Mouse (Mus musculus): ENCODE data around the gene Rc3h2. TPM values are rescaled to one million over a fixed set of nuclear protein-coding genes. Genes with fewer than 3 reads are reported as not detected.

Gene Rc3h2
- total RNA-seq, 1 experiment, result 41.5 TPM

GRCm38 (mm10) chr2:37423671-37424070 is 968 bp upstream of the Rc3h2 start:
- no peaks in the 10 kb centered on the region for H3K9me3 ChIP-seq (ENCODE audit: control insufficient read depth, insufficient read depth, low read depth, low read length)
- TF ChIP-seq ZC3H11A (IDR thresholded peaks at IDR 0.05; ENCODE audit: borderline replicate concordance, low read depth, low read length) (no peak), HCFC1 (IDR thresholded peaks at IDR 0.05; ENCODE audit: borderline replicate concordance, insufficient read depth, low read length) (no peak), ZNF384 (IDR thresholded peaks at IDR 0.05; ENCODE audit: low read depth, low read length) (no peak), MAFK (IDR thresholded peaks at IDR 0.05; ENCODE audit: insufficient read depth, low read depth, low read length) (no peak), CHD2 (IDR thresholded peaks at IDR 0.05; ENCODE audit: low read depth, low read length) (no peak)
- in situ Hi-C loops (cut with MboI; ENCODE audit: low sequenced_read_pairs in 2 of 2, unreplicated experiment in 2 of 2), result no loop called here
- DNase-seq (ENCODE audit: low read depth, low spot score), result no peak
- no peak overlapping the region for H3K9ac ChIP-seq (ENCODE audit: insufficient read depth, low read depth, low read length, poor library complexity, severe bottlenecking)
- H3K4me1 ChIP-seq (ENCODE audit: control insufficient read depth in 2 of 2, insufficient read depth in 2 of 2, low read length in 2 of 2, poor library complexity in 1 of 2), result peaks cover 0 to 3% of the 10 kb centered on the region in 2 experiments; a peak in 1 of 4 replicates
- H3K4me3 ChIP-seq (ENCODE audit: insufficient read depth in 1 of 2, low read depth in 1 of 2, low read length in 2 of 2, poor library complexity in 1 of 2, severe bottlenecking in 1 of 2), result no peak overlapping the region
- no peak overlapping the region for H3K27ac ChIP-seq (ENCODE audit: insufficient read depth, low read depth, low read length, poor library complexity, severe bottlenecking)
- H3K36me3 ChIP-seq (ENCODE audit: control insufficient read depth, insufficient read depth, low read length, poor library complexity, severe bottlenecking), result no peaks in the 10 kb centered on the region; the same call in 1 of the 2 replicates

- TF ChIP-seq ZNF384 (IDR thresholded peaks at IDR 0.05; ENCODE audit: low read depth, low read length) (no peak), MAFK (IDR thresholded peaks at IDR 0.05; ENCODE audit: insufficient read depth, low read depth, low read length) (no peak), CHD2 (IDR thresholded peaks at IDR 0.05; ENCODE audit: low read depth, low read length) (no peak), HCFC1 (IDR thresholded peaks at IDR 0.05; ENCODE audit: borderline replicate concordance, insufficient read depth, low read length) (no peak)
- no peak for DNase-seq (ENCODE audit: low read depth, low spot score)
- H3K4me1 ChIP-seq (ENCODE audit: control insufficient read depth in 2 of 2, insufficient read depth in 2 of 2, low read length in 2 of 2, poor library complexity in 1 of 2), result peaks cover 0 to 4% of the 10 kb centered on the region in 2 experiments; a peak in 1 of 4 replicates
- H3K4me3 ChIP-seq (ENCODE audit: insufficient read depth in 1 of 2, low read depth in 1 of 2, low read length in 2 of 2, poor library complexity in 1 of 2, severe bottlenecking in 1 of 2), result peak overlapping the region; percentile 99
- H3K36me3 ChIP-seq (ENCODE audit: control insufficient read depth, insufficient read depth, low read length, poor library complexity, severe bottlenecking), result no peaks in the 10 kb centered on the region
- peak overlapping the region; percentile 100 for H3K9ac ChIP-seq (ENCODE audit: insufficient read depth, low read depth, low read length, poor library complexity, severe bottlenecking)
- H3K27ac ChIP-seq (ENCODE audit: insufficient read depth, low read depth, low read length, poor library complexity, severe bottlenecking), result no peak overlapping the region
- no peaks in the 10 kb centered on the region for H3K9me3 ChIP-seq (ENCODE audit: control insufficient read depth, insufficient read depth, low read depth, low read length)
- in situ Hi-C loops (cut with MboI; ENCODE audit: low sequenced_read_pairs in 2 of 2, unreplicated experiment in 2 of 2), result no loop called here
Measured at GRCm38 (mm10) chr2:37421903-37422302, 800 bp downstream of the Rc3h2 start.

- Histone ChIP-seq H3K4me1 (ENCODE audit: control insufficient read depth in 2 of 2, insufficient read depth in 2 of 2, low read length in 2 of 2, poor library complexity in 1 of 2) (peaks cover 0 to 2% of the 10 kb centered on the region in 2 experiments; a peak in 1 of 4 replicates), H3K9ac (ENCODE audit: insufficient read depth, low read depth, low read length, poor library complexity, severe bottlenecking) (no peak overlapping the region), H3K9me3 (ENCODE audit: control insufficient read depth, insufficient read depth, low read depth, low read length) (no peaks in the 10 kb centered on the region), H3K27ac (ENCODE audit: insufficient read depth, low read depth, low read length, poor library complexity, severe bottlenecking) (no peak overlapping the region), H3K4me3 (ENCODE audit: insufficient read depth in 1 of 2, low read depth in 1 of 2, low read length in 2 of 2, poor library complexity in 1 of 2, severe bottlenecking in 1 of 2) (no peak overlapping the region), H3K36me3 (ENCODE audit: control insufficient read depth, insufficient read depth, low read length, poor library complexity, severe bottlenecking) (peaks cover 3% of the 10 kb centered on the region; the same call in 1 of the 2 replicates)
- in situ Hi-C loops (cut with MboI; ENCODE audit: low sequenced_read_pairs in 2 of 2, unreplicated experiment in 2 of 2), result no loop called here
- TF ChIP-seq ZNF384 (IDR thresholded peaks at IDR 0.05; ENCODE audit: low read depth, low read length) (no peak), HCFC1 (IDR thresholded peaks at IDR 0.05; ENCODE audit: borderline replicate concordance, insufficient read depth, low read length) (no peak), MAFK (IDR thresholded peaks at IDR 0.05; ENCODE audit: insufficient read depth, low read depth, low read length) (no peak), CHD2 (IDR thresholded peaks at IDR 0.05; ENCODE audit: low read depth, low read length) (no peak)
- no peak for DNase-seq (ENCODE audit: low read depth, low spot score)
Measured at GRCm38 (mm10) chr2:37395539-37395938, 27.2 kb downstream of the Rc3h2 start.

GRCm38 (mm10) chr2:37382921-37383320 is 39.8 kb downstream of the Rc3h2 start:
- Histone ChIP-seq H3K36me3 (ENCODE audit: control insufficient read depth, insufficient read depth, low read length, poor library complexity, severe bottlenecking) (peaks cover 5% of the 10 kb centered on the region), H3K27ac (ENCODE audit: insufficient read depth, low read depth, low read length, poor library complexity, severe bottlenecking) (no peak overlapping the region), H3K4me1 (ENCODE audit: control insufficient read depth in 2 of 2, insufficient read depth in 2 of 2, low read length in 2 of 2, poor library complexity in 1 of 2) (no peaks in the 10 kb centered on the region), H3K9me3 (ENCODE audit: control insufficient read depth, insufficient read depth, low read depth, low read length) (no peaks in the 10 kb centered on the region), H3K4me3 (ENCODE audit: insufficient read depth in 1 of 2, low read depth in 1 of 2, low read length in 2 of 2, poor library complexity in 1 of 2, severe bottlenecking in 1 of 2) (no peak overlapping the region), H3K9ac (ENCODE audit: insufficient read depth, low read depth, low read length, poor library complexity, severe bottlenecking) (no peak overlapping the region)
- TF ChIP-seq ZNF384 (IDR thresholded peaks at IDR 0.05; ENCODE audit: low read depth, low read length) (no peak), MAFK (IDR thresholded peaks at IDR 0.05; ENCODE audit: insufficient read depth, low read depth, low read length) (no peak), HCFC1 (IDR thresholded peaks at IDR 0.05; ENCODE audit: borderline replicate concordance, insufficient read depth, low read length) (no peak), ZC3H11A (IDR thresholded peaks at IDR 0.05; ENCODE audit: borderline replicate concordance, low read depth, low read length) (no peak), CHD2 (IDR thresholded peaks at IDR 0.05; ENCODE audit: low read depth, low read length) (no peak)
- in situ Hi-C loops (cut with MboI; ENCODE audit: low sequenced_read_pairs in 2 of 2, unreplicated experiment in 2 of 2), result no loop called here
- no peak for DNase-seq (ENCODE audit: low read depth, low spot score)

- Histone ChIP-seq H3K36me3 (ENCODE audit: control insufficient read depth, insufficient read depth, low read length, poor library complexity, severe bottlenecking) (peaks cover 9% of the 10 kb centered on the region), H3K9ac (ENCODE audit: insufficient read depth, low read depth, low read length, poor library complexity, severe bottlenecking) (no peak overlapping the region), H3K4me1 (ENCODE audit: control insufficient read depth in 2 of 2, insufficient read depth in 2 of 2, low read length in 2 of 2, poor library complexity in 1 of 2) (no peaks in the 10 kb centered on the region), H3K27ac (ENCODE audit: insufficient read depth, low read depth, low read length, poor library complexity, severe bottlenecking) (no peak overlapping the region), H3K4me3 (ENCODE audit: insufficient read depth in 1 of 2, low read depth in 1 of 2, low read length in 2 of 2, poor library complexity in 1 of 2, severe bottlenecking in 1 of 2) (no peak overlapping the region), H3K9me3 (ENCODE audit: control insufficient read depth, insufficient read depth, low read depth, low read length) (no peaks in the 10 kb centered on the region)
- in situ Hi-C loops (cut with MboI; ENCODE audit: low sequenced_read_pairs in 2 of 2, unreplicated experiment in 2 of 2), result no loop called here
- peak; percentile 59 for DNase-seq (ENCODE audit: low read depth, low spot score)
- TF ChIP-seq ZNF384 (IDR thresholded peaks at IDR 0.05; ENCODE audit: low read depth, low read length) (no peak), ZC3H11A (IDR thresholded peaks at IDR 0.05; ENCODE audit: borderline replicate concordance, low read depth, low read length) (no peak), HCFC1 (IDR thresholded peaks at IDR 0.05; ENCODE audit: borderline replicate concordance, insufficient read depth, low read length) (no peak), MAFK (IDR thresholded peaks at IDR 0.05; ENCODE audit: insufficient read depth, low read depth, low read length) (no peak), CHD2 (IDR thresholded peaks at IDR 0.05; ENCODE audit: low read depth, low read length) (no peak)
Measured at GRCm38 (mm10) chr2:37380189-37380588, 42.5 kb downstream of the Rc3h2 start.

Measured in ES-E14 (cell line).